Mouse (Mus musculus): ENCODE data around the gene Ptprj. TPM values are rescaled to one million over a fixed set of nuclear protein-coding genes. Genes with fewer than 3 reads are reported as not detected.

The Ptprj gene
- total and polyA plus RNA-seq, 3 experiments: 3.7 to 10.5 (median 7.4) TPM

DNA sequence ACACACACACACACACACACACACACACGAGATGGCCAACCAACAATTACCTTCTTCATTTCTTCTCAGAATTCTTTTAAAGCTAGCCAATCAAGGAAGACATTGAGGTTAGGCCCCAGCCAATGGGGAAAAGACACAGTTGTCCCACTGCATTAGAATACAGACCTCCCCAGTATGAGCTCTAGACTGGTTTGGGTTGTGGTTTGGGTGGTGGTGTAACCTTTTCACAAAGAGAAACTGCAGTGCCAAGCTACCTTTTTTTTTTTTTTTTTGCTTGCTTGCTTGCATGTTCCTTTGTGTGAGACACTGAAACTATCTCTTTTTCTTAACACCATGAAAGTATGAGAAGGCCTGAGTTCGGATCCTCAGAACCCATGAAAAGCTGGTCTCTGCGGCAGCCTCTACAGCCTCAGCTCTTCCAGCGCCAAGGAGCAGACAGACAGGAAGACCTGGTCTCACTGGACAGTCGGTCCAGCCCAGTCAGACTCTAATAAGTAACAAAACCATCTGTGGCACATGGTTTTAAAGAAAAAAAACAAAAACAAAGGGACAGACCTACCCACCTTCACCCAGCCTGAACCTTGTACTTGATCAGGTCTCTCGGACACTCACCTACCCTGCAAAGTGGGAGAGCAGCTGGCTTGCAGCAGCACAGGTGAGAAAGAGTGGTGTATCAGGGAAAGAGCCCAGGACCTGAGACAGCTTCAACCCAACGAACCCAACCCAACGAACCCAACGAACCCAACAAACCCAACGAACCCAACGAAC is 92.8 kb downstream of the Ptprj start:
- Histone ChIP-seq H3K27me3 (ENCODE audit: control insufficient read depth, insufficient read depth, low read length) (no peaks in the 10 kb centered on the region), H3K4me1 (ENCODE audit: control insufficient read depth, insufficient read depth, low read length) (peaks cover 6% of the 10 kb centered on the region), H3K36me3 (ENCODE audit: control insufficient read depth, insufficient read depth, low read length) (no peaks in the 10 kb centered on the region; the same call in 1 of the 2 replicates), H3K9ac (ENCODE audit: low read depth, low read length) (no peak overlapping the region), H3K79me2 (replicated peaks; ENCODE audit: control insufficient read depth, insufficient read depth, low read length) (no peaks in the 10 kb centered on the region), H3K4me3 (no peak overlapping the region), H3K27ac (no peak overlapping the region)
- no peak for DNase-seq
- TF ChIP-seq CTCF (IDR thresholded peaks at IDR 0.05): no peak
- TF ChIP-seq EP300 (IDR thresholded peaks at IDR 0.05; ENCODE audit: insufficient read depth, low read depth, low read length): no peak
- TF ChIP-seq POLR2A (IDR thresholded peaks at IDR 0.05; ENCODE audit: insufficient read depth, low read depth, low read length): no peak
- WGBS: 88% methylated on average over 11 of the region's 11 CpGs
- intact Hi-C loops (cut with DNase I): no loop called here

DNA sequence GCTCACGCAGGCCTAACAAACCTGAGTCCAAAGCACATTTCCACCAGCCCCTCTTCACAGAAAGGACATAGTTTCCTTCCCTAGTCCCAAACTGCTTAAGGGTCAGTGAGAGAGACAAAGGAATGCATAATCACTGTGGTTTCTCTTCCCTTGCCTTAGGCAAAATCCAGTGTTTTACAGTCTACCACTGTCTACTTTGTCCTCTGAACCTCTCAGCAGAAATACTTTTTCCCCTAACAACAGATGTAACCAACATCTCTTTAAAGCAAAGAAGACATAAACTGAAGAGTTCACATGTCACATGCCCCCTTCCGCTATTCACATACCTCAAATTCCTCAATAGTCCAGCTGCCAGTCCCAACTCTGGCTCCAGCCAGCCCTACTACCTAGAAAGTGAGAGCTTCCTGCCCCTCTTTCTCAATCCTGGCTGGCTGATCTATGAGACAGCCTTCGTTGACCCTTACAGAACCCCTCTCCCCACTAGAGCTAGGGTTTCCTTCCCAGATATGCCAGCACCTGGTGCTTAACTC is 94.2 kb downstream of the Ptprj start:
- WGBS: 70% methylated on average over 3 of the region's 3 CpGs
- Histone ChIP-seq H3K27me3 (ENCODE audit: control insufficient read depth, insufficient read depth, low read length) (no peaks in the 10 kb centered on the region), H3K9ac (ENCODE audit: low read depth, low read length) (no peak overlapping the region), H3K27ac (no peak overlapping the region), H3K4me3 (no peak overlapping the region), H3K4me1 (ENCODE audit: control insufficient read depth, insufficient read depth, low read length) (peaks cover 6% of the 10 kb centered on the region), H3K79me2 (replicated peaks; ENCODE audit: control insufficient read depth, insufficient read depth, low read length) (no peaks in the 10 kb centered on the region), H3K36me3 (ENCODE audit: control insufficient read depth, insufficient read depth, low read length) (no peaks in the 10 kb centered on the region; the same call in 1 of the 2 replicates)
- TF ChIP-seq CTCF (IDR thresholded peaks at IDR 0.05) (no peak), EP300 (IDR thresholded peaks at IDR 0.05; ENCODE audit: insufficient read depth, low read depth, low read length) (no peak), POLR2A (IDR thresholded peaks at IDR 0.05; ENCODE audit: insufficient read depth, low read depth, low read length) (no peak)
- DNase-seq: no peak
- intact Hi-C loops (cut with DNase I): no loop called here

DNA sequence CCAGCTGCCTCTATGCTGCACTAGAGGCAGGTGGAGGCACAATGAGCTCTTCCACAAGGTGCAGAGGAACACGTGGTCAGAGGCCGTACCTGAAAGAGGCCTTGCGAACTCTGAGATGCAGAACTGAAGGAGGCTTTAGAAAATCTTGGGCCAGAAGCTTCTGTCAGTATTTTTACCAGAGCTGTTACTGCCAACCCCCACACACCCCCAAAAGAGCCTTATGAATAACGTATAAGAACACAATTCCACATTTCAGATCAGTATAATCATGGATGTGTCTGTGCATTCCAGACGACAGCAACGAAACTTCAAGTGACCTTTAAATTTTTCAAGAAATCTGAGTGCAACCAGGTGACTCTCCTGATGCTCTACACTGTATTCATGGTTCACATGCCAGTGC is 98.9 kb downstream of the Ptprj start:
- Histone ChIP-seq H3K4me1 (ENCODE audit: control insufficient read depth, insufficient read depth, low read length) (no peaks in the 10 kb centered on the region), H3K4me3 (no peak overlapping the region), H3K79me2 (replicated peaks; ENCODE audit: control insufficient read depth, insufficient read depth, low read length) (no peaks in the 10 kb centered on the region), H3K27ac (no peak overlapping the region), H3K36me3 (ENCODE audit: control insufficient read depth, insufficient read depth, low read length) (no peaks in the 10 kb centered on the region), H3K27me3 (ENCODE audit: control insufficient read depth, insufficient read depth, low read length) (no peaks in the 10 kb centered on the region), H3K9ac (ENCODE audit: low read depth, low read length) (no peak overlapping the region)
- TF ChIP-seq CTCF (IDR thresholded peaks at IDR 0.05): no peak
- no peak for TF ChIP-seq POLR2A (IDR thresholded peaks at IDR 0.05; ENCODE audit: insufficient read depth, low read depth, low read length)
- TF ChIP-seq EP300 (IDR thresholded peaks at IDR 0.05; ENCODE audit: insufficient read depth, low read depth, low read length): no peak
- intact Hi-C loops (cut with DNase I): no loop called here
- 91% methylated on average over 6 of the region's 6 CpGs for WGBS
- DNase-seq: no peak

DNA sequence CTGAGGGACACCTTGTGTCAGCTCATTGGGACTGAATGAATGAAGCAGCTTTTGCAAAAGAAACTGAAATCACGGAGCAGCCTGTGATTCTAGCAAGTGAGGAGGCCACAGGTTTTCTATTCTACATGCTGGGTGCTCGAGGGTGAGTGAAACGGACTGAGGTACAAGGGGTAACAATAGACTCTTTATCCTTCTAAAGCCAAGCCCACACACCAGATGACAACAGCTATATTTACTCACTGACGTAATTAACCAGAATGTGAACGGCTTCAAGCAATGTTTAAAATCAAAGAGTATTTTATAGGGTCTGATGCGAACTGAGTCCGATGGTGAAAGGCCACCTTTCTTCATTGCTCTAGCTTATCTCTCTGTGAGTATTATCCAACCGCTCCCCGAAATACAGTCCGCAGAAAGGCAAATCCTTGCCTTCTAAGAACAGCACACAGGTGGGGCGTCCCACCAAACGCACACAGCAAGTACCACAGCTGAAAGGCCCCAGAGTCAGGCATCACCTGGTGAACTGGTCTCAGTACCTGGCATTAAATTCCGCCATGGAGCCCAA is 99.6 kb downstream of the Ptprj start:
- no peak for TF ChIP-seq EP300 (IDR thresholded peaks at IDR 0.05; ENCODE audit: insufficient read depth, low read depth, low read length)
- TF ChIP-seq POLR2A (IDR thresholded peaks at IDR 0.05; ENCODE audit: insufficient read depth, low read depth, low read length): no peak
- TF ChIP-seq CTCF (IDR thresholded peaks at IDR 0.05): no peak
- no peaks in the 10 kb centered on the region for H3K36me3 ChIP-seq (ENCODE audit: control insufficient read depth, insufficient read depth, low read length)
- H3K4me1 ChIP-seq (ENCODE audit: control insufficient read depth, insufficient read depth, low read length): no peaks in the 10 kb centered on the region
- WGBS: 82% methylated on average over 13 of the region's 13 CpGs
- H3K79me2 ChIP-seq (replicated peaks; ENCODE audit: control insufficient read depth, insufficient read depth, low read length): no peaks in the 10 kb centered on the region
- H3K27ac ChIP-seq: no peak overlapping the region
- no peak for DNase-seq
- H3K4me3 ChIP-seq: no peak overlapping the region
- H3K9ac ChIP-seq (ENCODE audit: low read depth, low read length): no peak overlapping the region
- no peaks in the 10 kb centered on the region for H3K27me3 ChIP-seq (ENCODE audit: control insufficient read depth, insufficient read depth, low read length)
- intact Hi-C loops (cut with DNase I): no loop called here

DNA sequence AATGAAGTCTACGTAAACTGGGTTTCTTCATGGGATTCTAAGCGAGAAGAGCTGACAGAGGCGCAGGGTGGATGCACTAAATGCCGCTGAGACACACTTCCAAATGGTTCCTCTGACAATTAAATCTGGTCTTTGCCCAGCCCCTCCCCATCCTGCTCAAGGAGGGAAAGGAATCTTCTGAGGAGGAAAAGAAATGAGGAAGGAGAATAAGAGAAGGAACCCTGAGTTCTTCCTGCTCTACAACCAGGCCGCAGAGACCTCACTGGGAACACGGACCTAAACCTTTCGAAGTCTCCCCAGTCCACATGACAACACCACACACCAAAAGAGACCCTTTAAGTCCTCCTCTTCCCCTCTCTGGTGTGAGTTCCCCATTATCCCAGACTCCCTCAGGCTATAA is 101.9 kb downstream of the Ptprj start:
- Histone ChIP-seq H3K27me3 (ENCODE audit: control insufficient read depth, insufficient read depth, low read length) (no peaks in the 10 kb centered on the region), H3K9ac (ENCODE audit: low read depth, low read length) (no peak overlapping the region), H3K4me1 (ENCODE audit: control insufficient read depth, insufficient read depth, low read length) (no peaks in the 10 kb centered on the region), H3K79me2 (replicated peaks; ENCODE audit: control insufficient read depth, insufficient read depth, low read length) (no peaks in the 10 kb centered on the region), H3K4me3 (no peak overlapping the region), H3K27ac (no peak overlapping the region), H3K36me3 (ENCODE audit: control insufficient read depth, insufficient read depth, low read length) (no peaks in the 10 kb centered on the region)
- WGBS: 87% methylated on average over 7 of the region's 7 CpGs
- DNase-seq: peak in 1 of 2 experiments; percentile 11
- intact Hi-C loops (cut with DNase I): no loop called here
- no peak for TF ChIP-seq EP300 (IDR thresholded peaks at IDR 0.05; ENCODE audit: insufficient read depth, low read depth, low read length)
- no peak for TF ChIP-seq CTCF (IDR thresholded peaks at IDR 0.05)
- TF ChIP-seq POLR2A (IDR thresholded peaks at IDR 0.05; ENCODE audit: insufficient read depth, low read depth, low read length): no peak

DNA sequence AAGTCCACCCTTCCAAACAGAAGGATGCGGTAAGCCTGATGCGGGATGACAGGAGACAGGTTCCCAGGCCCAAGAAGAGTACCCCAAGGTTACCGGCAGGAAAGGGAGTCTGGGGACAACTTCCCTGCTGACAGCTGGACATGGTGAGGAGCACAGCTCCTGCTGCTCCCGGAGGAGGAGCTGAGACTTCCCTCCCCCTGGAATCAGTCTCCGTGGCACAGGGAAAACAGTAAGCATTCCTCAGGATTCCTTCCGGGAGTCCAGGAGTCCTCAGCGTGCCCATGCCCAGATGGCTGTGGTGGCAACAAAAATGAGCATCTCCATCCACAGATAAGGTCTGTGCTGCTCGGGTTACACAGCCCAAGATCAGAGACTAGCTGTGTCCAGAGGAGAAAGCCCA is 102.8 kb downstream of the Ptprj start:
- H3K4me1 ChIP-seq (ENCODE audit: control insufficient read depth, insufficient read depth, low read length): no peaks in the 10 kb centered on the region
- no peaks in the 10 kb centered on the region for H3K36me3 ChIP-seq (ENCODE audit: control insufficient read depth, insufficient read depth, low read length)
- no peak overlapping the region for H3K4me3 ChIP-seq
- 32% methylated on average over 8 of the region's 8 CpGs for WGBS
- H3K9ac ChIP-seq (ENCODE audit: low read depth, low read length): no peak overlapping the region
- H3K27ac ChIP-seq: no peak overlapping the region
- no peak for DNase-seq
- H3K27me3 ChIP-seq (ENCODE audit: control insufficient read depth, insufficient read depth, low read length): no peaks in the 10 kb centered on the region
- H3K79me2 ChIP-seq (replicated peaks; ENCODE audit: control insufficient read depth, insufficient read depth, low read length): no peaks in the 10 kb centered on the region
- TF ChIP-seq CTCF (IDR thresholded peaks at IDR 0.05): no peak
- no peak for TF ChIP-seq EP300 (IDR thresholded peaks at IDR 0.05; ENCODE audit: insufficient read depth, low read depth, low read length)
- no peak for TF ChIP-seq POLR2A (IDR thresholded peaks at IDR 0.05; ENCODE audit: insufficient read depth, low read depth, low read length)
- intact Hi-C loops (cut with DNase I): no loop called here

Data from heart, adult 2 months (tissue).